Comparison of ENCODE assay signal across 29 mouse cellular contexts in the genomic region with DNA sequence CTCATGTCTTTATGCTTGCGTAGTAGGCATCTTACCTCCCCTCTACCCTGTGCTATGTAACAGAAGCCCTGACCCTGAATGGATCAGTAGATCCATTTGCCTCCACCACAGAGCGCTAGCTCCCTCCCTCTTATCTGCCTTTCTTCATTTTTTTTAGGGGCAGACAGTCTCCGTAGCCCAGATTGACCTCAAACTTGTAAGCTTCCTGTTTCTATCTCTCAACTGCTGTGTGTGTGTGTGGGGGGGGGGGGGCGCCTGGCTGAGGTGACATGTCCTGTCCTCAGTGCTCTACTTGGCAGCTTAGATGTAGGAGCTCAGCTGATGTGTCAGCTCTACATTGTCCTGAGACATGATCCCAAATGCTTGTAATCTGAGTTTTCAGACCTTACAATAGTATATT. TPM values are rescaled to one million over a fixed set of nuclear protein-coding genes. Genes with fewer than 3 reads are reported as not detected.
DNase-seq lines count a peak whose midpoint lies in the region; ATAC-seq and TF ChIP-seq lines count a peak whose summit lies in the region.
"Had no signal": no experiment of that assay in that cellular context is flagged by ENCODE, and none has a peak within 500 bp of the region (broad histone marks: within the 10 kb centered on the region; RNA-seq: fewer than 3 reads in every experiment).

No protein-coding gene starts in this region.

- TF ChIP-seq CTCF in MEL (IDR thresholded peaks at IDR 0.05 in 2 of 3, conservative IDR thresholded peaks at IDR 0.05 in 1 of 3; ENCODE audit: control insufficient read depth in 1 of 3, insufficient read depth in 1 of 3, low read depth in 2 of 3, low read length in 3 of 3, poor library complexity in 1 of 3, severe bottlenecking in 1 of 3), result no peak
- no peak for TF ChIP-seq CTCF in layer of hippocampus, adult 2 months (conservative IDR thresholded peaks at IDR 0.05)

- no peak overlapping the region for H3K27ac ChIP-seq in MEL (ENCODE audit: control insufficient read depth, low read depth, low read length)
- H3K27ac ChIP-seq in layer of hippocampus, adult 2 months, result no peak overlapping the region
- H3K27ac ChIP-seq: embryonic facial prominence, embryonic 10.5 days; embryonic facial prominence, embryonic 13.5 days; forebrain, embryonic 12.5 days; forebrain, embryonic 15.5 days; heart, embryonic 13.5 days; hindbrain, embryonic 10.5 days; hindbrain, embryonic 13.5 days had no signal

- H3K9me3 ChIP-seq in MEL (replicated peaks; ENCODE audit: insufficient read depth, low read length), result no peaks in the 10 kb centered on the region
- H3K9me3 ChIP-seq: embryonic facial prominence, embryonic 10.5 days; embryonic facial prominence, embryonic 13.5 days; forebrain, embryonic 12.5 days; forebrain, embryonic 15.5 days; heart, embryonic 13.5 days; hindbrain, embryonic 10.5 days; hindbrain, embryonic 13.5 days had no signal

- H3K79me2 ChIP-seq in MEL (ENCODE audit: control insufficient read depth, insufficient read depth, low read length, poor library complexity), result no peaks in the 10 kb centered on the region

- DNase-seq in heart, adult 11 months, result peak; percentile 45
- no peak for DNase-seq in heart, postnatal 14 days
- peak; percentile 12 for DNase-seq in 416B (ENCODE audit: low read depth)
- peak; percentile 8 for DNase-seq in MEL (ENCODE audit: low read depth, low spot score)
- no peak for DNase-seq in thymus, postnatal 4 days
- no peak for DNase-seq in layer of hippocampus, adult 2 months (ENCODE audit: low spot score in 2 of 2)
- DNase-seq: adrenal gland, postnatal 10 days; adrenal gland, postnatal 36 days; cerebellum, adult 11 months; cerebellum, adult 2 months; cerebellum, adult 9-11 months; cerebellum, postnatal 25 days; embryo, embryonic 11 days; gastrocnemius, postnatal 25 days had no signal

- intact Hi-C loops in heart, postnatal 14 days (cut with DNase I), result no loop called here

- no peaks in the 10 kb centered on the region for H3K36me3 ChIP-seq in MEL (ENCODE audit: control insufficient read depth in 1 of 2, insufficient read depth in 2 of 2, low read length in 2 of 2)
- H3K36me3 ChIP-seq: embryonic facial prominence, embryonic 10.5 days; embryonic facial prominence, embryonic 13.5 days; forebrain, embryonic 12.5 days; forebrain, embryonic 15.5 days; heart, embryonic 13.5 days; hindbrain, embryonic 10.5 days; hindbrain, embryonic 13.5 days had no signal

- no peak overlapping the region for H3K4me3 ChIP-seq in MEL (ENCODE audit: control insufficient read depth in 1 of 2, insufficient read depth in 1 of 2, low read depth in 2 of 2, low read length in 2 of 2)
- no peak overlapping the region for H3K4me3 ChIP-seq in layer of hippocampus, adult 2 months
- H3K4me3 ChIP-seq: embryonic facial prominence, embryonic 10.5 days; embryonic facial prominence, embryonic 13.5 days; erythroblast, embryonic 14.5 days; forebrain, embryonic 12.5 days; forebrain, embryonic 15.5 days; heart, embryonic 13.5 days; hindbrain, embryonic 10.5 days; hindbrain, embryonic 13.5 days had no signal

- no peak for TF ChIP-seq POLR2A in MEL (IDR thresholded peaks at IDR 0.05; ENCODE audit: control insufficient read depth in 1 of 2, insufficient read depth in 1 of 2, low read depth in 1 of 2, low read length in 2 of 2, poor library complexity in 1 of 2)

- no peak for TF ChIP-seq RAD21 in MEL (IDR thresholded peaks at IDR 0.05; ENCODE audit: low read depth, low read length)

- H3K27me3 ChIP-seq in MEL (ENCODE audit: control insufficient read depth in 1 of 2, insufficient read depth in 2 of 2, low read length in 2 of 2), result no peaks in the 10 kb centered on the region
- H3K27me3 ChIP-seq: embryonic facial prominence, embryonic 13.5 days; forebrain, embryonic 12.5 days; forebrain, embryonic 15.5 days; heart, embryonic 13.5 days; hindbrain, embryonic 13.5 days; Patski had no signal

- no peaks in the 10 kb centered on the region for H3K4me1 ChIP-seq in MEL (ENCODE audit: control insufficient read depth in 1 of 2, insufficient read depth in 2 of 2, low read length in 2 of 2)
- H3K4me1 ChIP-seq: forebrain, embryonic 15.5 days; heart, embryonic 13.5 days had no signal

- ATAC-seq in hematopoietic stem cell, adult 5-6 weeks (replicated peaks in 1 of 2; ENCODE audit: insufficient read depth in 1 of 2, low FRiP score in 2 of 2, low TSS enrichment in 1 of 2, low read depth in 1 of 2, poor library complexity in 2 of 2, severe bottlenecking in 2 of 2), result peak; percentile 60 to 75; a peak in 3 of 4 replicates
- no peak for ATAC-seq in cerebellum, adult (ENCODE audit: insufficient number of reproducible peaks, low FRiP score, low TSS enrichment)
- ATAC-seq: CD4-positive, CD25-positive, alpha-beta regulatory T cell, adult 4 months; forebrain, embryonic 15.5 days; hindbrain, embryonic 16.5 days; intestine, embryonic 16.5 days; Patski had no signal

- H3K9ac ChIP-seq in MEL (ENCODE audit: control insufficient read depth, low read depth, low read length, poor library complexity, severe bottlenecking), result no peak overlapping the region
- H3K9ac ChIP-seq: embryonic facial prominence, embryonic 13.5 days; forebrain, embryonic 12.5 days; forebrain, embryonic 15.5 days; heart, embryonic 13.5 days; hindbrain, embryonic 13.5 days had no signal

- no peak for TF ChIP-seq EP300 in MEL (IDR thresholded peaks at IDR 0.05; ENCODE audit: low read depth in 1 of 2, low read length in 2 of 2)

TF ChIP-seq in MEL, 35 proteins besides CTCF, POLR2A, EP300 and RAD21:
- TF ChIP-seq POLR2AphosphoS2 (IDR thresholded peaks at IDR 0.05; ENCODE audit: low read length) (no peak), SIN3A (IDR thresholded peaks at IDR 0.05; ENCODE audit: low read length) (no peak), ZNF384 (IDR thresholded peaks at IDR 0.05; ENCODE audit: low read depth, low read length) (no peak), POLR2AphosphoS5 (IDR thresholded peaks at IDR 0.05; ENCODE audit: borderline replicate concordance, low read depth, low read length) (no peak), SMC3 (IDR thresholded peaks at IDR 0.05; ENCODE audit: low read depth, low read length) (no peak), TCF12 (IDR thresholded peaks at IDR 0.05; ENCODE audit: low read depth, low read length) (no peak), MYC (IDR thresholded peaks at IDR 0.05; ENCODE audit: low read depth, low read length) (no peak), USF2 (IDR thresholded peaks at IDR 0.05; ENCODE audit: borderline replicate concordance in 1 of 2, insufficient read depth in 1 of 2, low read depth in 1 of 2, low read length in 2 of 2) (no peak), TAL1 (IDR thresholded peaks at IDR 0.05; ENCODE audit: low read length) (no peak), MXI1 (IDR thresholded peaks at IDR 0.05; ENCODE audit: low read depth, low read length) (no peak), ZKSCAN1 (IDR thresholded peaks at IDR 0.05; ENCODE audit: low read depth, low read length) (no peak), MEF2A (IDR thresholded peaks at IDR 0.05; ENCODE audit: extremely low read depth, insufficient replicate concordance, low read depth, low read length, poor library complexity, severe bottlenecking) (no peak), TBP (IDR thresholded peaks at IDR 0.05; ENCODE audit: low read depth, low read length) (no peak), MAZ (IDR thresholded peaks at IDR 0.05; ENCODE audit: low read depth, low read length) (no peak), NELFE (IDR thresholded peaks at IDR 0.05; ENCODE audit: low read depth, low read length) (no peak), JUND (IDR thresholded peaks at IDR 0.05; ENCODE audit: low read depth, low read length) (no peak), CHD2 (IDR thresholded peaks at IDR 0.05; ENCODE audit: low read length) (no peak), CHD1 (IDR thresholded peaks at IDR 0.05; ENCODE audit: low read depth, low read length) (no peak), MAFK (IDR thresholded peaks at IDR 0.05; ENCODE audit: borderline replicate concordance, low read depth, low read length) (no peak), ZMIZ1 (IDR thresholded peaks at IDR 0.05; ENCODE audit: low read depth, low read length) (no peak)

RNA-seq across cellular contexts. Expression of gene Slc2a12, which starts 13.7 kb away (rescaled TPM):
- total RNA-seq in heart, postnatal 14 days (2021), result 10 to 100 TPM; 13.0 to 16.7 TPM
- total RNA-seq in MEL (2012; rRNA removed), result 0.26 and 0.35 TPM in 2 replicates
- polyA plus RNA-seq in MEL (2012; ENCODE audit: insufficient read depth in 1 of 2, insufficient read length in 2 of 2, low read depth in 1 of 2, low replicate concordance in 2 of 2, missing spikeins in 1 of 2), result under 1 TPM in 1 of 2 experiments, not detected in 1; 0.01 TPM
- 0.10 and 0.13 TPM in 2 replicates for total RNA-seq in hematopoietic stem cell, adult 5-6 weeks (2017)
- total RNA-seq in layer of hippocampus, adult 2 months (2021), result 1 to 10 TPM; 3.1 to 6.0 TPM
- polyA plus RNA-seq: C2C12; CD4-positive, CD25-positive, alpha-beta regulatory T cell, adult 4 months; erythroblast, embryonic 14.5 days; Patski had no signal

Comparison
In these comparisons a context has a peak if more than half of its experiments do, and no peak if none do; other contexts are left out.
1. DNase-seq: peak in heart, adult 11 months (single experiment), 416B (single experiment) and MEL (single experiment); none in heart, postnatal 14 days (0 of 2), thymus, postnatal 4 days (single experiment) and layer of hippocampus, adult 2 months (0 of 2).